ENCODE assay signal across 13 mouse cellular contexts in genomic region chr13:31362386-31362785, GRCm38 (mm10).
DNase-seq lines count a peak whose midpoint lies in the region; ATAC-seq lines count a peak whose summit lies in the region.
"Had no signal": no experiment of that assay in that cellular context is flagged by ENCODE, and none has a peak within 500 bp of the region (broad histone marks: within the 10 kb centered on the region; RNA-seq: fewer than 3 reads in every experiment).

No protein-coding gene starts in this region.

- H3K27ac ChIP-seq in forebrain, embryonic 16.5 days (ENCODE audit: low read length) = no peak overlapping the region
- H3K27ac ChIP-seq in forebrain, embryonic 15.5 days (replicated peaks) = no peak overlapping the region
- H3K27ac ChIP-seq in embryonic facial prominence, embryonic 12.5 days = 0 out of 2 replicates have a peak overlapping the region, but pooled peaks have one; percentile 31
- H3K27ac ChIP-seq: intestine, embryonic 15.5 days; liver, embryonic 15.5 days had no signal

- H3K27me3 ChIP-seq in forebrain, embryonic 16.5 days (replicated peaks; ENCODE audit: control insufficient read depth, insufficient read depth, low read length) = no peaks in the 10 kb centered on the region
- no peaks in the 10 kb centered on the region for H3K27me3 ChIP-seq in forebrain, embryonic 15.5 days
- no peaks in the 10 kb centered on the region for H3K27me3 ChIP-seq in embryonic facial prominence, embryonic 12.5 days
- H3K27me3 ChIP-seq: intestine, embryonic 15.5 days; liver, embryonic 15.5 days had no signal

- no peaks in the 10 kb centered on the region for H3K9me3 ChIP-seq in forebrain, embryonic 16.5 days (ENCODE audit: control insufficient read depth, low read length)
- no peaks in the 10 kb centered on the region for H3K9me3 ChIP-seq in forebrain, embryonic 15.5 days
- no peaks in the 10 kb centered on the region for H3K9me3 ChIP-seq in embryonic facial prominence, embryonic 12.5 days
- H3K9me3 ChIP-seq: intestine, embryonic 15.5 days; liver, embryonic 15.5 days had no signal

- 0 out of 2 replicates have a peak, but pooled peaks have one; percentile 26 for ATAC-seq in forebrain, embryonic 16.5 days
- ATAC-seq in forebrain, embryonic 15.5 days (replicated peaks) = no peak
- no peak for ATAC-seq in embryonic facial prominence, embryonic 12.5 days (ENCODE audit: insufficient number of reproducible peaks, insufficient read depth, low FRiP score, low TSS enrichment)
- ATAC-seq: intestine, embryonic 15.5 days; midbrain, embryonic 16.5 days had no signal

- intact Hi-C loops in left cerebral cortex, postnatal 4 days (cut with DNase I) = no loop called here
- intact Hi-C loops in left cerebral cortex, postnatal 25 days (cut with DNase I) = no loop called here

- no peaks in the 10 kb centered on the region for H3K4me1 ChIP-seq in forebrain, embryonic 16.5 days (replicated peaks; ENCODE audit: control insufficient read depth, insufficient read depth, low read length)
- no peaks in the 10 kb centered on the region for H3K4me1 ChIP-seq in forebrain, embryonic 15.5 days
- H3K4me1 ChIP-seq in embryonic facial prominence, embryonic 12.5 days = no peaks in the 10 kb centered on the region
- H3K4me1 ChIP-seq: intestine, embryonic 15.5 days; liver, embryonic 15.5 days had no signal

- H3K4me3 ChIP-seq in forebrain, embryonic 16.5 days (replicated peaks; ENCODE audit: low read length) = no peak overlapping the region
- no peak overlapping the region for H3K4me3 ChIP-seq in forebrain, embryonic 15.5 days
- H3K4me3 ChIP-seq in embryonic facial prominence, embryonic 12.5 days = no peak overlapping the region
- H3K4me3 ChIP-seq: intestine, embryonic 15.5 days; liver, embryonic 15.5 days had no signal

- H3K9ac ChIP-seq in forebrain, embryonic 16.5 days (replicated peaks; ENCODE audit: low read depth, low read length) = no peak overlapping the region
- H3K9ac ChIP-seq in forebrain, embryonic 15.5 days (replicated peaks) = no peak overlapping the region
- H3K9ac ChIP-seq in embryonic facial prominence, embryonic 12.5 days = no peak overlapping the region
- H3K9ac ChIP-seq: intestine, embryonic 15.5 days; liver, embryonic 15.5 days had no signal

- WGBS in forebrain, embryonic 16.5 days = 33% methylated on average over 3 of the region's 3 CpGs
- WGBS in forebrain, embryonic 15.5 days = 33% methylated on average over 3 of the region's 3 CpGs
- 11% methylated on average over 3 of the region's 3 CpGs for WGBS in embryonic facial prominence, embryonic 12.5 days

- H3K4me2 ChIP-seq in forebrain, embryonic 16.5 days (ENCODE audit: low read length) = no peak overlapping the region
- no peak overlapping the region for H3K4me2 ChIP-seq in forebrain, embryonic 15.5 days (replicated peaks)
- H3K4me2 ChIP-seq in embryonic facial prominence, embryonic 12.5 days (replicated peaks) = no peak overlapping the region
- H3K4me2 ChIP-seq: intestine, embryonic 15.5 days; liver, embryonic 15.5 days had no signal

- peak; percentile 44 for DNase-seq in left cerebral cortex, postnatal 4 days
- no peak for DNase-seq in left cerebral cortex, postnatal 25 days (ENCODE audit: low spot score in 2 of 2)
- peak; percentile 14 for DNase-seq in Muller cell, postnatal 12 days (ENCODE audit: inconsistent ontology term)
- no peak for DNase-seq in adrenal gland, postnatal 14 days
- no peak for DNase-seq in frontal cortex, adult 2 months (ENCODE audit: extremely low spot score in 1 of 2, low spot score in 1 of 2)
- DNase-seq: cerebellum, adult 11-12 months; right cerebral cortex, adult 18-20 months had no signal

- no peaks in the 10 kb centered on the region for H3K36me3 ChIP-seq in forebrain, embryonic 16.5 days (ENCODE audit: control insufficient read depth, insufficient read depth)
- no peaks in the 10 kb centered on the region for H3K36me3 ChIP-seq in forebrain, embryonic 15.5 days
- no peaks in the 10 kb centered on the region for H3K36me3 ChIP-seq in embryonic facial prominence, embryonic 12.5 days
- H3K36me3 ChIP-seq: intestine, embryonic 15.5 days; liver, embryonic 15.5 days had no signal

Comparison
In these comparisons a context has a peak if more than half of its experiments do, and no peak if none do; other contexts are left out.
1. DNase-seq: peak in left cerebral cortex, postnatal 4 days (single experiment) and Muller cell, postnatal 12 days (single experiment); none in left cerebral cortex, postnatal 25 days (0 of 2), adrenal gland, postnatal 14 days (single experiment) and frontal cortex, adult 2 months (0 of 2).